Comparison of ENCODE assay signal across 22 mouse cellular contexts in genomic region chr11:94259814-94260213, GRCm38 (mm10). TPM values are rescaled to one million over a fixed set of nuclear protein-coding genes. Genes with fewer than 3 reads are reported as not detected.
A peak's percentile ranks its signal among the peaks of the same experiment; 100 is the strongest.
DNase-seq lines count a peak whose midpoint lies in the region; ATAC-seq and TF ChIP-seq lines count a peak whose summit lies in the region.
"Had no signal": no experiment of that assay in that cellular context is flagged by ENCODE, and none has a peak within 500 bp of the region (broad histone marks: within the 10 kb centered on the region; RNA-seq: fewer than 3 reads in every experiment).

No protein-coding gene starts in this region.

- H3K36me3 ChIP-seq in C2C12 (ENCODE audit: control insufficient read depth, insufficient read depth) = no peaks in the 10 kb centered on the region
- H3K36me3 ChIP-seq in heart, adult 2 months (ENCODE audit: control insufficient read depth, insufficient read depth, low read length) = no peaks in the 10 kb centered on the region
- H3K36me3 ChIP-seq: embryonic facial prominence, embryonic 10.5 days; forebrain, embryonic 15.5 days; midbrain, embryonic 13.5 days had no signal

- no peak for TF ChIP-seq POLR2A in bone marrow macrophage, adult 2 months (IDR thresholded peaks at IDR 0.05; ENCODE audit: borderline replicate concordance, low read depth, low read length)
- no peak for TF ChIP-seq POLR2A in heart, adult 2 months (IDR thresholded peaks at IDR 0.05; ENCODE audit: insufficient read depth, low read depth, low read length)

- peak; percentile 76 for ATAC-seq in megakaryocyte, adult 5-6 weeks (ENCODE audit: poor library complexity, severe bottlenecking)
- ATAC-seq: forebrain, embryonic 15.5 days; midbrain, embryonic 13.5 days had no signal

- peak; percentile 22 for DNase-seq in CD4-positive, CD25-positive, alpha-beta regulatory T cell, adult 2 months (ENCODE audit: low read depth, low spot score)
- DNase-seq in heart, adult 2 months = no peak
- no peak for DNase-seq in kidney, postnatal 36 days
- DNase-seq in kidney, postnatal 25 days = no peak
- DNase-seq: cerebellum, adult 11 months; cerebellum, postnatal 25 days; lung, adult 18-20 months; lung, postnatal 36 days; retina, postnatal 1 day had no signal

- no peak for TF ChIP-seq CTCF in C2C12 (IDR thresholded peaks at IDR 0.05; ENCODE audit: control insufficient read depth, insufficient read depth, insufficient read length)
- no peak for TF ChIP-seq CTCF in bone marrow macrophage, adult 2 months (IDR thresholded peaks at IDR 0.05; ENCODE audit: low read depth, low read length)
- no peak for TF ChIP-seq CTCF in heart, adult 2 months (IDR thresholded peaks at IDR 0.05)

- no peaks in the 10 kb centered on the region for H3K27me3 ChIP-seq in C2C12 (ENCODE audit: control insufficient read depth, insufficient read depth, insufficient read length)
- H3K27me3 ChIP-seq in heart, adult 2 months (ENCODE audit: control insufficient read depth, insufficient read depth, low read length) = no peaks in the 10 kb centered on the region
- H3K27me3 ChIP-seq: forebrain, embryonic 15.5 days; midbrain, embryonic 13.5 days had no signal

- TF ChIP-seq EP300 in heart, adult 2 months (IDR thresholded peaks at IDR 0.05; ENCODE audit: insufficient read depth, low read depth, low read length) = no peak

- no peak overlapping the region for H3ac ChIP-seq in C2C12 (ENCODE audit: control insufficient read depth, insufficient read length, low read depth)

- no peaks in the 10 kb centered on the region for H3K79me3 ChIP-seq in C2C12 (ENCODE audit: low read depth)

- WGBS in heart, adult 2 months = 80% methylated on average over 4 of the region's 4 CpGs

- H3K4me1 ChIP-seq in bone marrow macrophage, adult 2 months (ENCODE audit: control insufficient read depth, insufficient read depth, low read length) = peaks cover 18% of the 10 kb centered on the region
- no peaks in the 10 kb centered on the region for H3K4me1 ChIP-seq in heart, adult 2 months (ENCODE audit: control insufficient read depth, insufficient read depth, low read length)

- no peak overlapping the region for H3K4me3 ChIP-seq in C2C12 (ENCODE audit: insufficient read depth, poor library complexity, severe bottlenecking)
- no peak overlapping the region for H3K4me3 ChIP-seq in bone marrow macrophage, adult 2 months (ENCODE audit: insufficient read depth, low read length)
- no peak overlapping the region for H3K4me3 ChIP-seq in heart, adult 2 months
- H3K4me3 ChIP-seq: embryonic facial prominence, embryonic 10.5 days; forebrain, embryonic 15.5 days; layer of hippocampus, adult 2 months; midbrain, embryonic 13.5 days; myocyte had no signal

- intact Hi-C loops in heart, adult 2 months (cut with DNase I) = no loop called here

- H3K79me2 ChIP-seq in C2C12 (ENCODE audit: control insufficient read depth, insufficient read depth) = no peaks in the 10 kb centered on the region
- H3K79me2 ChIP-seq in heart, adult 2 months (replicated peaks; ENCODE audit: control insufficient read depth, insufficient read depth, low read length) = no peaks in the 10 kb centered on the region

- H3K9ac ChIP-seq in heart, adult 2 months (ENCODE audit: low read depth, low read length) = no peak overlapping the region
- H3K9ac ChIP-seq: forebrain, embryonic 15.5 days; midbrain, embryonic 13.5 days had no signal

- peak overlapping the region; percentile 59 for H3K27ac ChIP-seq in bone marrow macrophage, adult 2 months (ENCODE audit: insufficient read depth, low read depth, low read length)
- H3K27ac ChIP-seq in heart, adult 2 months = no peak overlapping the region
- H3K27ac ChIP-seq: embryonic facial prominence, embryonic 10.5 days; forebrain, embryonic 15.5 days; layer of hippocampus, adult 2 months; midbrain, embryonic 13.5 days had no signal

TF ChIP-seq in C2C12, 6 proteins besides CTCF, POLR2A, EP300 and RAD21:
- TF ChIP-seq FOSL1 (IDR thresholded peaks at IDR 0.05; ENCODE audit: insufficient read depth, low read length, poor library complexity, severe bottlenecking) (no peak), MAX (IDR thresholded peaks at IDR 0.05) (peak; percentile 16)

RNA-seq across cellular contexts. Expression of gene Wfikkn2, which starts 14.0 kb away (rescaled TPM):
- polyA plus RNA-seq in C2C12 (2012; fragmentation: generic; extraction: Trizol) = 0.04 TPM
- not detected in 2 replicates for polyA plus RNA-seq in bone marrow macrophage, adult 2 months (2012; ENCODE audit: insufficient read depth, insufficient read length, missing spikeins)
- total RNA-seq in megakaryocyte, adult 5-6 weeks (2015) = not detected in 2 replicates
- total RNA-seq in megakaryocyte, adult 5-6 weeks (2017) = not detected in 2 replicates
- total RNA-seq in heart, adult 2 months (2021) = 1 to 10 TPM; 4.3 to 6.3 TPM
- polyA plus RNA-seq in heart, adult 2 months (2012; rRNA removed) = 4.5 and 4.6 TPM in 2 replicates

RNA-seq across cellular contexts. Expression of gene Gm21885, which starts 21.9 kb away (rescaled TPM):
- not detected for polyA plus RNA-seq in C2C12 (2012; fragmentation: generic; extraction: Trizol)
- not detected in 2 replicates for polyA plus RNA-seq in bone marrow macrophage, adult 2 months (2012; ENCODE audit: insufficient read depth, insufficient read length, missing spikeins)
- not detected in 2 replicates for total RNA-seq in megakaryocyte, adult 5-6 weeks (2015)
- total RNA-seq in megakaryocyte, adult 5-6 weeks (2017) = not detected in 2 replicates
- under 1 TPM; 0.30 to 0.44 TPM for total RNA-seq in heart, adult 2 months (2021)
- polyA plus RNA-seq in heart, adult 2 months (2012; rRNA removed) = not detected in 2 replicates
- total RNA-seq: adrenal gland, adult 18-20 months; gastrocnemius, postnatal 4 days; layer of hippocampus, adult 2 months; left cerebral cortex, adult 18-20 months had no signal
- polyA plus RNA-seq: brain, embryonic 14.5 days; midbrain, embryonic 13.5 days; myocyte; testis, adult 2 months had no signal

RNA-seq across cellular contexts. Expression of gene Tob1, which starts 48.6 kb away (rescaled TPM):
- 10.7 TPM for polyA plus RNA-seq in C2C12 (2012; fragmentation: generic; extraction: Trizol)
- 16.7 and 17.1 TPM in 2 replicates for polyA plus RNA-seq in bone marrow macrophage, adult 2 months (2012; ENCODE audit: insufficient read depth, insufficient read length, missing spikeins)
- 15.5 and 17.8 TPM in 2 replicates for total RNA-seq in megakaryocyte, adult 5-6 weeks (2015)
- total RNA-seq in megakaryocyte, adult 5-6 weeks (2017) = 13.5 and 19.3 TPM in 2 replicates
- total RNA-seq in heart, adult 2 months (2021) = 10 to 100 TPM; 47.6 to 55.1 TPM
- polyA plus RNA-seq in heart, adult 2 months (2012; rRNA removed) = 29.0 and 33.1 TPM in 2 replicates
